Mouse (Mus musculus) limb, embryonic 15.5 days (tissue): Measurements from ENCODE around the gene Col23a1. TPM values are rescaled to one million over a fixed set of nuclear protein-coding genes. Genes with fewer than 3 reads are reported as not detected.

Experiments used
- ATAC-seq: fragments of 200-750 bp; cut with Nextera tagmentation; 2 replicates; pipeline ENCODE4 v1.8.0; 2017; ENCODE audit warnings: low read depth, moderate TSS enrichment; ENCODE audit not compliant: insufficient number of reproducible peaks, low FRiP score, low TSS enrichment
- H3K27ac ChIP-seq: fragments of 300-500 bp; sonication (generic); 2 replicates; pipeline ENCODE4 v1.5.1; 2015; ENCODE audit warnings: moderate library complexity, mild to moderate bottlenecking, inconsistent platforms
- H3K27me3 ChIP-seq: fragments of 300-500 bp; sonication (generic); 2 replicates; pipeline ENCODE4 v1.6.1; 2015; ENCODE audit warnings: inconsistent platforms
- H3K36me3 ChIP-seq: fragments of 300-500 bp; sonication (generic); 2 replicates; pipeline ENCODE4 v1.6.1; 2015; ENCODE audit warnings: inconsistent platforms
- H3K4me1 ChIP-seq: fragments of 300-500 bp; sonication (generic); 2 replicates; pipeline ENCODE4 v1.6.1; 2015; ENCODE audit warnings: inconsistent platforms
- H3K4me2 ChIP-seq: fragments of 300-500 bp; sonication (generic); 2 replicates; pipeline ENCODE4 v1.6.1; 2015; ENCODE audit warnings: mild to moderate bottlenecking, inconsistent platforms
- H3K4me3 ChIP-seq: fragments of 300-500 bp; sonication (generic); 2 replicates; pipeline ENCODE4 v1.5.1; 2015; ENCODE audit warnings: mild to moderate bottlenecking, inconsistent platforms
- H3K9ac ChIP-seq: fragments of 300-500 bp; sonication (generic); 2 replicates; pipeline ENCODE4 v1.6.1; 2015; ENCODE audit warnings: inconsistent platforms
- H3K9me3 ChIP-seq: fragments of 300-500 bp; sonication (generic); 2 replicates; pipeline ENCODE4 v1.6.1; 2016; ENCODE audit warnings: inconsistent platforms
- WGBS: fragments of 180-500 bp; shearing (Covaris S2); methylation state at CpG from one replicate; pipeline ENCODE4 v1.1.7; 2015; 5-methylcytosine and 5-hydroxymethylcytosine counted together
- polyA plus RNA-seq: library from polyadenylated mRNA; unstranded; fragments of >200 nt; fragmentation: Nextera tagmentation; extraction: Ambion mirVana; gene quantifications from 2 replicates; pipeline ENCODE4 v1.2.1, GENCODE M21; 2015

The Col23a1 gene
- polyA plus RNA-seq, 1 experiment from 2014 or later, result 23.6 TPM

- Histone ChIP-seq H3K4me3 (no peak overlapping the region), H3K4me1 (peaks cover 31% of the 10 kb centered on the region), H3K36me3 (no peaks in the 10 kb centered on the region), H3K27ac (peak overlapping the region; percentile 67), H3K9me3 (no peaks in the 10 kb centered on the region), H3K27me3 (0 out of 2 replicates have a peak, but pooled peaks cover 5% of the 10 kb centered on the region), H3K4me2 (no peak overlapping the region), H3K9ac (no peak overlapping the region)
- WGBS, result 25% methylated on average over 14 of the region's 14 CpGs
- ATAC-seq, result 0 out of 2 replicates have a peak, but pooled peaks have one; percentile 20
Measured at GRCm38 (mm10) chr11:51526631-51527161, 237.0 kb downstream of the Col23a1 start.

GRCm38 (mm10) chr11:51533128-51533533 lies 243.4 kb downstream of the Col23a1 start:
- Histone ChIP-seq H3K9me3 (no peaks in the 10 kb centered on the region), H3K36me3 (no peaks in the 10 kb centered on the region), H3K4me2 (no peak overlapping the region), H3K4me1 (peaks cover 6% of the 10 kb centered on the region), H3K4me3 (no peak overlapping the region), H3K27ac (peak overlapping the region; percentile 59; the same call in 1 of the 2 replicates), H3K27me3 (no peaks in the 10 kb centered on the region), H3K9ac (no peak overlapping the region)
- WGBS, result 23% methylated on average over 11 of the region's 11 CpGs
- no peak for ATAC-seq

GRCm38 (mm10) chr11:51534314-51534713 lies 244.6 kb downstream of the Col23a1 start:
- Histone ChIP-seq H3K4me3 (no peak overlapping the region), H3K36me3 (no peaks in the 10 kb centered on the region), H3K9me3 (no peaks in the 10 kb centered on the region), H3K4me2 (no peak overlapping the region), H3K4me1 (peaks cover 16% of the 10 kb centered on the region), H3K9ac (no peak overlapping the region), H3K27ac (no peak overlapping the region), H3K27me3 (no peaks in the 10 kb centered on the region)
- WGBS, result 22% methylated on average over 2 of the region's 2 CpGs
- no peak for ATAC-seq

- H3K27ac ChIP-seq, result no peak overlapping the region
- H3K9me3 ChIP-seq, result no peaks in the 10 kb centered on the region
- H3K4me2 ChIP-seq, result no peak overlapping the region
- H3K9ac ChIP-seq, result no peak overlapping the region
- WGBS, result 36% methylated on average over 7 of the region's 7 CpGs
- peaks cover 23% of the 10 kb centered on the region for H3K4me1 ChIP-seq
- H3K4me3 ChIP-seq, result no peak overlapping the region
- no peaks in the 10 kb centered on the region for H3K27me3 ChIP-seq
- ATAC-seq, result no peak
- no peaks in the 10 kb centered on the region for H3K36me3 ChIP-seq
Measured at GRCm38 (mm10) chr11:51538388-51538787, 248.7 kb downstream of the Col23a1 start.

- H3K4me3 ChIP-seq, result no peak overlapping the region
- no peak; the same call in none of the 2 replicates for ATAC-seq
- no peak overlapping the region for H3K9ac ChIP-seq
- no peaks in the 10 kb centered on the region for H3K36me3 ChIP-seq
- peaks cover 26% of the 10 kb centered on the region for H3K4me1 ChIP-seq
- 48% methylated on average over 13 of the region's 13 CpGs for WGBS
- H3K27ac ChIP-seq, result no peak overlapping the region
- no peaks in the 10 kb centered on the region for H3K27me3 ChIP-seq
- H3K4me2 ChIP-seq, result no peak overlapping the region
- no peaks in the 10 kb centered on the region for H3K9me3 ChIP-seq
Measured at GRCm38 (mm10) chr11:51538919-51539758, 249.4 kb downstream of the Col23a1 start.

- ATAC-seq, result peak; percentile 76
- no peaks in the 10 kb centered on the region for H3K36me3 ChIP-seq
- H3K9me3 ChIP-seq, result no peaks in the 10 kb centered on the region
- H3K4me1 ChIP-seq, result peaks cover 26% of the 10 kb centered on the region
- H3K27ac ChIP-seq, result no peak overlapping the region
- H3K9ac ChIP-seq, result no peak overlapping the region
- WGBS, result 13% methylated on average over 10 of the region's 10 CpGs
- H3K27me3 ChIP-seq, result no peaks in the 10 kb centered on the region
- no peak overlapping the region for H3K4me2 ChIP-seq
- H3K4me3 ChIP-seq, result no peak overlapping the region
Measured at GRCm38 (mm10) chr11:51539759-51540282, 250.1 kb downstream of the Col23a1 start.

- H3K4me2 ChIP-seq, result no peak overlapping the region
- no peak for ATAC-seq
- no peak overlapping the region for H3K9ac ChIP-seq
- no peaks in the 10 kb centered on the region for H3K27me3 ChIP-seq
- peaks cover 26% of the 10 kb centered on the region for H3K4me1 ChIP-seq
- no peak overlapping the region for H3K27ac ChIP-seq
- H3K36me3 ChIP-seq, result no peaks in the 10 kb centered on the region
- H3K4me3 ChIP-seq, result no peak overlapping the region
- 33% methylated on average over 9 of the region's 9 CpGs for WGBS
- H3K9me3 ChIP-seq, result no peaks in the 10 kb centered on the region
Measured at GRCm38 (mm10) chr11:51542424-51542823, 252.7 kb downstream of the Col23a1 start.

- 21% methylated on average over 7 of the region's 7 CpGs for WGBS
- no peaks in the 10 kb centered on the region for H3K27me3 ChIP-seq
- H3K36me3 ChIP-seq, result no peaks in the 10 kb centered on the region
- ATAC-seq, result no peak
- H3K4me3 ChIP-seq, result no peak overlapping the region
- H3K9me3 ChIP-seq, result no peaks in the 10 kb centered on the region
- H3K4me2 ChIP-seq, result no peak overlapping the region
- no peak overlapping the region for H3K27ac ChIP-seq
- H3K4me1 ChIP-seq, result peaks cover 20% of the 10 kb centered on the region
- H3K9ac ChIP-seq, result no peak overlapping the region
Measured at GRCm38 (mm10) chr11:51543487-51544050, 253.8 kb downstream of the Col23a1 start.

GRCm38 (mm10) chr11:51544413-51544812 lies 254.7 kb downstream of the Col23a1 start:
- WGBS, result 55% methylated on average over 2 of the region's 2 CpGs
- Histone ChIP-seq H3K36me3 (no peaks in the 10 kb centered on the region), H3K27ac (no peak overlapping the region)

GRCm38 (mm10) chr11:51545811-51546210 lies 256.1 kb downstream of the Col23a1 start:
- Histone ChIP-seq H3K9ac (no peak overlapping the region), H3K4me2 (no peak overlapping the region), H3K27ac (no peak overlapping the region), H3K4me3 (no peak overlapping the region), H3K4me1 (peaks cover 13% of the 10 kb centered on the region), H3K9me3 (no peaks in the 10 kb centered on the region), H3K36me3 (no peaks in the 10 kb centered on the region), H3K27me3 (no peaks in the 10 kb centered on the region)
- ATAC-seq, result no peak
- WGBS, result 30% methylated on average over 4 of the region's 4 CpGs

More at GRCm38 (mm10) chr11:51544413-51544812, 254.7 kb downstream of the Col23a1 start:
- no peaks in the 10 kb centered on the region for H3K9me3 ChIP-seq
- H3K27me3 ChIP-seq, result no peaks in the 10 kb centered on the region
- no peak overlapping the region for H3K4me3 ChIP-seq
- peaks cover 13% of the 10 kb centered on the region for H3K4me1 ChIP-seq
- no peak overlapping the region for H3K4me2 ChIP-seq
- no peak for ATAC-seq
- H3K9ac ChIP-seq, result no peak overlapping the region

- H3K9me3 ChIP-seq, result no peaks in the 10 kb centered on the region
- no peak overlapping the region for H3K27ac ChIP-seq
- WGBS, result 37% methylated on average over 5 of the region's 5 CpGs
- no peak overlapping the region for H3K9ac ChIP-seq
- no peak overlapping the region for H3K4me3 ChIP-seq
- peaks cover 9% of the 10 kb centered on the region for H3K4me1 ChIP-seq
- no peaks in the 10 kb centered on the region for H3K27me3 ChIP-seq
- no peak overlapping the region for H3K4me2 ChIP-seq
- ATAC-seq, result no peak
- H3K36me3 ChIP-seq, result no peaks in the 10 kb centered on the region
Measured at GRCm38 (mm10) chr11:51551253-51551652, 261.5 kb downstream of the Col23a1 start.

GRCm38 (mm10) chr11:51552091-51552490 lies 262.4 kb downstream of the Col23a1 start:
- no peaks in the 10 kb centered on the region for H3K36me3 ChIP-seq
- WGBS, result 64% methylated on average over 3 of the region's 3 CpGs
- no peak for ATAC-seq
- no peak overlapping the region for H3K4me3 ChIP-seq
- H3K9ac ChIP-seq, result no peak overlapping the region
- H3K4me2 ChIP-seq, result no peak overlapping the region
- no peaks in the 10 kb centered on the region for H3K9me3 ChIP-seq
- no peaks in the 10 kb centered on the region for H3K27me3 ChIP-seq
- peaks cover 9% of the 10 kb centered on the region for H3K4me1 ChIP-seq
- no peak overlapping the region for H3K27ac ChIP-seq
